Mouse (Mus musculus): ENCODE measurements around the gene Gm20547. TPM values are rescaled to one million over a fixed set of nuclear protein-coding genes. Genes with fewer than 3 reads are reported as not detected.
"Not testable (repeated sequence)": the region's sequence is repeated elsewhere in the genome, so short reads cannot be mapped to it uniquely, and the experiment has no call there.

The Gm20547 gene
- polyA plus RNA-seq, 1 experiment from 2014 or later, result not detected

GRCm38 (mm10) chr17:34840736-34841307 lies 41.0 kb downstream of the Gm20547 start:
- no peak for DNase-seq (ENCODE audit: low spot score)
- H3K9ac ChIP-seq (ENCODE audit: low read depth, low read length), result no peak overlapping the region
- H3K4me2 ChIP-seq (ENCODE audit: low read depth, low read length), result no peak overlapping the region
- H3K27ac ChIP-seq (replicated peaks; ENCODE audit: low read depth, low read length), result no peak overlapping the region
- peaks cover 13% of the 10 kb centered on the region for H3K4me1 ChIP-seq (ENCODE audit: control insufficient read depth, insufficient read depth, low read length)
- whole genome bisulfite sequencing, result 84% methylated on average over 6 of the region's 6 CpGs
- H3K9me3 ChIP-seq (ENCODE audit: control insufficient read depth, low read length), result no peaks in the 10 kb centered on the region
- H3K36me3 ChIP-seq (ENCODE audit: control insufficient read depth, insufficient read depth, low read length), result peaks cover 73% of the 10 kb centered on the region
- no peak overlapping the region for H3K4me3 ChIP-seq (ENCODE audit: low read depth, low read length)
- no peak for ATAC-seq (ENCODE audit: low read depth)
- H3K27me3 ChIP-seq (replicated peaks; ENCODE audit: control insufficient read depth, insufficient read depth, low read length), result no peaks in the 10 kb centered on the region

GRCm38 (mm10) chr17:34838785-34839184 lies 43.1 kb downstream of the Gm20547 start:
- Histone ChIP-seq H3K9me3 (ENCODE audit: control insufficient read depth, low read length) (no peaks in the 10 kb centered on the region), H3K4me3 (ENCODE audit: low read depth, low read length) (no peak overlapping the region), H3K4me1 (ENCODE audit: control insufficient read depth, insufficient read depth, low read length) (peaks cover 15% of the 10 kb centered on the region), H3K4me2 (ENCODE audit: low read depth, low read length) (no peak overlapping the region), H3K36me3 (ENCODE audit: control insufficient read depth, insufficient read depth, low read length) (peaks cover 71% of the 10 kb centered on the region), H3K27ac (replicated peaks; ENCODE audit: low read depth, low read length) (no peak overlapping the region), H3K27me3 (replicated peaks; ENCODE audit: control insufficient read depth, insufficient read depth, low read length) (no peaks in the 10 kb centered on the region), H3K9ac (ENCODE audit: low read depth, low read length) (no peak overlapping the region)
- 91% methylated on average over 7 of the region's 7 CpGs for WGBS
- no peak for ATAC-seq (ENCODE audit: low read depth)
- no peak for DNase-seq (ENCODE audit: low spot score)

- Histone ChIP-seq H3K4me3 (ENCODE audit: low read depth, low read length) (peak overlapping the region; percentile 65), H3K27me3 (replicated peaks; ENCODE audit: control insufficient read depth, insufficient read depth, low read length) (no peaks in the 10 kb centered on the region), H3K4me2 (ENCODE audit: low read depth, low read length) (peak overlapping the region; percentile 98), H3K27ac (replicated peaks; ENCODE audit: low read depth, low read length) (peak overlapping the region; percentile 84), H3K4me1 (ENCODE audit: control insufficient read depth, insufficient read depth, low read length) (peaks cover 15% of the 10 kb centered on the region), H3K9me3 (ENCODE audit: control insufficient read depth, low read length) (no peaks in the 10 kb centered on the region), H3K9ac (ENCODE audit: low read depth, low read length) (peak overlapping the region; percentile 80), H3K36me3 (ENCODE audit: control insufficient read depth, insufficient read depth, low read length) (peaks cover 67% of the 10 kb centered on the region)
- 49% methylated on average over 33 of the region's 43 CpGs for WGBS
- no peak for DNase-seq (ENCODE audit: low spot score)
- peak; percentile 13; the same call in 1 of the 2 replicates for ATAC-seq (ENCODE audit: low read depth)
Measured at GRCm38 (mm10) chr17:34837464-34838324, 44.1 kb downstream of the Gm20547 start.

- H3K9me3 ChIP-seq (ENCODE audit: control insufficient read depth, low read length), result no peaks in the 10 kb centered on the region
- peak within 1 kb of the TSS; percentile 80 for H3K9ac ChIP-seq (ENCODE audit: low read depth, low read length)
- H3K36me3 ChIP-seq (ENCODE audit: control insufficient read depth, insufficient read depth, low read length), result peaks cover 62% of the 10 kb centered on the region
- peaks cover 15% of the 10 kb centered on the region for H3K4me1 ChIP-seq (ENCODE audit: control insufficient read depth, insufficient read depth, low read length)
- peak within 1 kb of the TSS; percentile 65 for H3K4me3 ChIP-seq (ENCODE audit: low read depth, low read length)
- H3K4me2 ChIP-seq (ENCODE audit: low read depth, low read length), result peak within 1 kb of the TSS; percentile 98
- DNase-seq (ENCODE audit: low spot score), result peak; percentile 98
- no peaks in the 10 kb centered on the region for H3K27me3 ChIP-seq (replicated peaks; ENCODE audit: control insufficient read depth, insufficient read depth, low read length)
- 0% methylated on average over 33 of the region's 40 CpGs for WGBS
- peak; percentile 96 for ATAC-seq (ENCODE audit: low read depth)
- H3K27ac ChIP-seq (replicated peaks; ENCODE audit: low read depth, low read length), result peak within 1 kb of the TSS; percentile 84
Measured at GRCm38 (mm10) chr17:34836856-34837221, 45.0 kb downstream of the Gm20547 start, which contains the start of the genes Stk19 and Dxo. Gene Stk19, minus strand, starts transcription at chr17:34836945. Gene Dxo, plus strand, starts transcription at chr17:34837019.

- WGBS, result 6% methylated on average over 32 of the region's 48 CpGs
- H3K36me3 ChIP-seq (ENCODE audit: control insufficient read depth, insufficient read depth, low read length), result peaks cover 59% of the 10 kb centered on the region
Measured at GRCm38 (mm10) chr17:34836155-34836855, 45.5 kb downstream of the Gm20547 start.

GRCm38 (mm10) chr17:34830776-34831175 lies 51.1 kb downstream of the Gm20547 start:
- DNase-seq (ENCODE audit: low spot score); H3K27me3 ChIP-seq (replicated peaks; ENCODE audit: control insufficient read depth, insufficient read depth, low read length): not testable (repeated sequence)

More at GRCm38 (mm10) chr17:34836155-34836855, 45.5 kb downstream of the Gm20547 start:
- ATAC-seq (ENCODE audit: low read depth) (peak; percentile 74), DNase-seq (ENCODE audit: low spot score) (no peak)
- H3K9ac ChIP-seq (ENCODE audit: low read depth, low read length), result peak overlapping the region; percentile 73
- peak overlapping the region; percentile 65 for H3K4me3 ChIP-seq (ENCODE audit: low read depth, low read length)
- H3K4me1 ChIP-seq (ENCODE audit: control insufficient read depth, insufficient read depth, low read length), result peaks cover 15% of the 10 kb centered on the region
- peak overlapping the region; percentile 98 for H3K4me2 ChIP-seq (ENCODE audit: low read depth, low read length)
- H3K27ac ChIP-seq (replicated peaks; ENCODE audit: low read depth, low read length), result peak overlapping the region; percentile 84
- no peaks in the 10 kb centered on the region for H3K9me3 ChIP-seq (ENCODE audit: control insufficient read depth, low read length)
- H3K27me3 ChIP-seq (replicated peaks; ENCODE audit: control insufficient read depth, insufficient read depth, low read length), result no peaks in the 10 kb centered on the region

GRCm38 (mm10) chr17:34814818-34815370 lies 66.9 kb downstream of the Gm20547 start:
- H3K4me2 ChIP-seq (ENCODE audit: low read depth, low read length), result no peak overlapping the region
- WGBS, result 79% methylated on average over 7 of the region's 7 CpGs

More at GRCm38 (mm10) chr17:34830776-34831175, 51.1 kb downstream of the Gm20547 start:
- not testable (repeated sequence) for H3K9me3 ChIP-seq (ENCODE audit: control insufficient read depth, low read length); H3K4me3 ChIP-seq (ENCODE audit: low read depth, low read length); H3K4me2 ChIP-seq (ENCODE audit: low read depth, low read length); H3K27ac ChIP-seq (replicated peaks; ENCODE audit: low read depth, low read length); H3K9ac ChIP-seq (ENCODE audit: low read depth, low read length); H3K4me1 ChIP-seq (ENCODE audit: control insufficient read depth, insufficient read depth, low read length); ATAC-seq (ENCODE audit: low read depth)
- peaks cover 57% of the 10 kb centered on the region for H3K36me3 ChIP-seq (ENCODE audit: control insufficient read depth, insufficient read depth, low read length)
- 89% methylated on average over 1 of the region's 1 CpGs for WGBS

GRCm38 (mm10) chr17:34813747-34814146 lies 68.1 kb downstream of the Gm20547 start:
- not testable (repeated sequence) for H3K9ac ChIP-seq (ENCODE audit: low read depth, low read length); ATAC-seq (ENCODE audit: low read depth); DNase-seq (ENCODE audit: low spot score); H3K27ac ChIP-seq (replicated peaks; ENCODE audit: low read depth, low read length); H3K4me1 ChIP-seq (ENCODE audit: control insufficient read depth, insufficient read depth, low read length); H3K27me3 ChIP-seq (replicated peaks; ENCODE audit: control insufficient read depth, insufficient read depth, low read length); H3K36me3 ChIP-seq (ENCODE audit: control insufficient read depth, insufficient read depth, low read length); H3K4me2 ChIP-seq (ENCODE audit: low read depth, low read length); H3K4me3 ChIP-seq (ENCODE audit: low read depth, low read length); H3K9me3 ChIP-seq (ENCODE audit: control insufficient read depth, low read length)
- 67% methylated on average over 12 of the region's 12 CpGs for WGBS

More at GRCm38 (mm10) chr17:34814818-34815370, 66.9 kb downstream of the Gm20547 start:
- Histone ChIP-seq H3K36me3 (ENCODE audit: control insufficient read depth, insufficient read depth, low read length) (no peaks in the 10 kb centered on the region), H3K4me3 (ENCODE audit: low read depth, low read length) (no peak overlapping the region), H3K27me3 (replicated peaks; ENCODE audit: control insufficient read depth, insufficient read depth, low read length) (no peaks in the 10 kb centered on the region), H3K4me1 (ENCODE audit: control insufficient read depth, insufficient read depth, low read length) (no peaks in the 10 kb centered on the region), H3K9me3 (ENCODE audit: control insufficient read depth, low read length) (no peaks in the 10 kb centered on the region), H3K9ac (ENCODE audit: low read depth, low read length) (no peak overlapping the region), H3K27ac (replicated peaks; ENCODE audit: low read depth, low read length) (no peak overlapping the region)
- no peak for ATAC-seq (ENCODE audit: low read depth)
- no peak for DNase-seq (ENCODE audit: low spot score)

Measured in embryonic facial prominence, embryonic 14.5 days (tissue).